Mouse (Mus musculus) frontal cortex, adult (tissue): Measurements from ENCODE around the gene Nme7.

Source experiments
- ATAC-seq: cut with Nextera tagmentation; 2 replicates; pipeline ENCODE4 v1.9.2; 2017; ENCODE audit warnings: mild to moderate bottlenecking, moderate library complexity, mixed read lengths; ENCODE audit not compliant: low TSS enrichment

Gene Nme7

DNA sequence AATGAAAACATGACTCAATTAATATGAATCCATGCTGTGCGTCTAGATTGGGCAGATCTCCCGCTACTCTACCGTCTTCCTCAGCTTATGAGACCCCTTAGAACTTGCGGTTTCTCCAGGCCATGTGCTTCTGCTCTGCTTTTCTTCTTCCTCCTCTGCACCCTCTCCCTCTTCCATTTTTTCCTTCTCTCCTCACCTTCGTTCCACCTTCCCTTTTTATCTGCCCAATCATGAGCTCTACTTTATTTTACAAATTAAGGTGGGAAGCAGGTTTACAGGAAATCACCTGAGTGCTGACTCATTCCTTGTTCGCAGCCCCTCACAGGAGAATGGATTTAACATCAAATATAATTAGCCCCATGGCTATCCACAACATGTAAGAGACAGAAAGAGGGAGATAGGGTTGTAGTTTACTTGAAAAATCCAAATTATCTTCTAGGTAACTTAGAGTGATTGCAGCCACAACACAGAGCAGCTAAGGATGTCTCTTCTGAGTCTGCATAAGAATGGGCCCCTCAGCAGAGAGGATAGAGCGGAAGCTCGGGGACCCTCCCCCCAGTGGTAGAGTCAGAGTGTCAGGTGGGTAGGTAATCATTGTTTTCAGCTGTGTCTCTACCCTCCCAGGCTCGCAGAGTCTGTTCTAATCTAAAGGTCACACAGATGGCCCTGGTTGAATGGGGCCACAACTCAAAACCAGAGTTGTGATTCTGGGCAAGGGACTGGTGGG is 73.0 kb downstream of the Nme7 start:
- no peak for ATAC-seq

DNA sequence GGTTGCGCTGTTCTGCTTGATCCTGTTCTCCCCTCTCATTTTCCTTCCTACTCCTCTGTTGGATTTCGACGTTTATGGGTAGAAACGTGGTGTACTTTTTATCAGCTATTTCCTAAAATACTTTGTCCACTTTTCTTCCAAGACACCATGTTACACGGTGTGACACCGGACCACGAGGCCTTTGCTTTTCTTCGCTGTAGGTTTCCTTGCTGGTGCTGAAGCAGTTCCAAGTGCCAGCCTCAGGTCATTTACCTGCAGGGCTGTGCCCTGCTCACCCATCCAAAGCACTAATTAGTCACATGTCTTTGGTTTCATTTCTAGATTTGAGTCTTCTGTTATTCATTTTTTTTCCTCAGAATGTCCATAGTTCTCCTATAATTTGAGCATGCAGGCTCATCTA is 79.7 kb downstream of the Nme7 start:
- no peak for ATAC-seq

DNA sequence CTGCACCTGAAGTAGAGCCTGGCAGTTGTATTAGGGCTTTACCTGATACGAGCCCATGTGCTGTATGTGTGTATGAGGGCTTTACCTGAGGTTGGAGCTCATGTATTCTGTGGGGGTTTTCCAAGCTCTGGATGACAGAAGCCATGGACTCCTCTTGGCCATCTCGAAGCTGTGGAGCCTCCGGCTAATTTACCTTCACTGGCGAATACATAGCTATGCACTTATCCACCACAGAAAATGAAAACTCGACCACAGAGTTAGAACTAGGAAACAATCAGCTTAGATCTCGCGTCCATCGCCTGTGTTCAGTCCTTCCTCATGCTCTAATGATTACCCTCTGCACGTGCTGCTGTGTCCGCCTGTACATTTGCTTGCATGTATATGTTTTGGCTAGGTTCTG is 80.4 kb downstream of the Nme7 start:
- ATAC-seq = no peak

DNA sequence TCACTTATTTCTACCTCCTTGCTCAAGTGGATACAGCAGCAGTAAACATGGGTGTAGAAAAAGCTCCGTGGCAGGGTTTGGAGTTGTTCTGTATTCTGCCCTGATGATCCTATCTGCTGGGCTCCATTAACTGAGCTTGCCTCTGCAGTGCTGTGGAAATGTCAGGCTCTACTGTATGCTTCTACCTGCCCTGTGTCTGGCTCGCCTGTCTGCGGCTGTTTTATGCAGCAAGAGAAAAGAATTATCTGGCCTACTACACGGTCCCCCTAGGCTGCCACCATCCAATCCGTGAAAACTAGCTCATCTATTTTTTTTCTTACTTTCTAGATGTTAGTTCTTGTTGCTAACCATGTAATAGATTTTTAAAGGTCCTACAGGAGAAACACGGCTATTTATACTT is 81.1 kb downstream of the Nme7 start:
- no peak for ATAC-seq

DNA sequence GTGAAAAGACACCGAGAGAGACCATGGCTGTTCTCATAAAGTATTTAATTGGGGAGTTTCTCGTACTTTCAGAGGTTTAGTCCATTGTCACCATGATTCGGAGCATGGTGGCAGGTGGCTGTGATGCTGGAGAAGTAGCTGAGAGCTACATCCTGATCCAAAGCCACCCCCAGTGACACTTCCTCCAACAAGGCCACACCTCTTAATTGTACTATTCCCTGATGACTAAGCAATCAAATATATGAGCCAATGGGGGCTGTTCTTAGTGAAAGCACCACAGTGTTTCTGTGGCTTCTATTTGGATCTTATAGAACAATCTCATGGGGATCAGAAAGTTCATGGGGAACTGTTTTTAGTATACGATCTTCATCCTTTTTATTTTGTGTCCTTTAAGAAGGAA is 85.8 kb downstream of the Nme7 start:
- ATAC-seq = no peak

DNA sequence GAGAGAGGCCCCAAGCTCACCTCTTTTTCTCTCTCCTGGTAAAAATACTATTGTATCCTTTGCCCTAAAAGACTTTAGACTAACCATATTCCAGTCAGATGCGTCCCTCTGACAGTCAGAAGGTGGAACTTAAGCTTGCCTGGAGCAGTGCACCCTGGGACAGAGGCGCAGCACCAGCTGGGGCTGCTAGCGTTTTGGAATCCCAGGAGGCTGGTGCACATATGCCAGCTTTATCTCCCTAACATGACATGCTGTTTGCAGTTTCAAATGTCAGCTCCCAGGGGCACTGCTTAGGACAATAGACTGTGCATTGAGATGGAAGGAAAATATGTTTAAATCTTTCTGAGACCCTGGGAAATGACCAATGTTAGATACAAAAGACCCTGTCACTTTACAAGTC is 88.3 kb downstream of the Nme7 start:
- ATAC-seq = no peak

DNA sequence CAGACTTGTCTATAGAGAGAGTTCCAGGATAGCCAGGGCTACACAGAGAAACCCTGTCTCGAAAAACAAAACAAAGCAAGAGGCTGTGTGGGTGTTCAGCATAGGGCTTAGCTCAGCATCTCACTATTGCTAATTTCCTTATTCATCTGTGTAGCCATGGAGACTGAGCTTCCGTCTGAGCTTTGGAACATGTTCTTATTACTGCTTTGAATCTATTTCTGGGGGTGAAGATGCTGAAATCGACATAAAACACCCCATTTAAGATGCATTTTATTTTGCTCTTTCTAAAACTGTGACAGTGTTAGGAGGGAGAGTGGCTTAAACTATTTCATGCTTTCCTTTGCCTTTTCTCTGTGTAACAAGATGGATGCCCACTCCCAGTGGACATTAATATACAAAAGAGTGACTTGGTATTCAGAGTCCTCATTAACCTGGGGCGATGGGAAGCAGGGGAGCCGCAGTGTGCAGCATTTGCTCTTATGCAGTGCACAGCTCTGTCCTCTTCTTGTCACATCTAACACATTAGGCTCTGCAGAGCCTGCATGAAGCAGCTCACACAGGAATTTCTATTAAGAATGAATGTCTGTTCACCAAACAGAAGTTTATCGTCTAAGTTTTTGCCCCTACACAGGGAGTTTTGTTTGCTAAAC is 91.3 kb downstream of the Nme7 start:
- peak; percentile 90 for ATAC-seq

DNA sequence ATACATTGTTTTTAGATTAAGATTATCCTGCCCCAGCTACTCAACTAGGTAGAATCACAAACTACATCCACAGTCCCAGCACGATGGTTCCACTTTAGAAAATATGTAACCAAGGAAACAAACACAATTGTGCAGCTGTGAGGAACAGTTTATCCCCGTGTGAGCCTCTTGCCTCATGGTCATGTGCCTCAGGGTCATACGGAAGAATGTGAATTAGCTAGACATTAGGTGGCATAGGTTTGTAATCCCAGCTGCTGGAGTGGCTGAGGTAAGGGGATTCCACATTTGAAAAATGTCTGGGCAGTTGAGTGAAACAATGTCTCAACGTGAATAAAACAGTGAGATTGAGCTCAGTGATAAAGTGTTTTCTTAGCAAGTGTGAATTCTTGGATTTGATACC is 93.8 kb downstream of the Nme7 start:
- no peak for ATAC-seq

DNA sequence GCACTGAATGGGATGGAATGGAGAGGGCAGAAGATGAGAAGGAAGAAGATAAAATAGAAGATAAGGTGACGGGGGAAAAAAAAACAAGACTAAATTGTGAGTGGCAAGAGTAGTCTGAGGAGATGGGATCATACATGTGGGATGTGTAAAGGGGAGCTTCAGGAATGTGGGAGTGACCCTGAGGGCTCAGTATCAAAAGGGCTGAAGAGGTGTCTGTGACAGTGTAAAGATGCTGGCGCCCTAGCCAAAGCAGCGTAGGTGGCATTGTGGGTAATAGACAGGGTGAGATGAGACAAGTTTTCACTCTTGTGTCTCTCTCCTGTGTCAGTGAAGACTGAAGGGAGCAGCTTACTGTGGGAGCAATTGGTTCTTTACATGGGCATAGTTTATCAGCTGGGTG is 95.7 kb downstream of the Nme7 start:
- ATAC-seq = no peak

DNA sequence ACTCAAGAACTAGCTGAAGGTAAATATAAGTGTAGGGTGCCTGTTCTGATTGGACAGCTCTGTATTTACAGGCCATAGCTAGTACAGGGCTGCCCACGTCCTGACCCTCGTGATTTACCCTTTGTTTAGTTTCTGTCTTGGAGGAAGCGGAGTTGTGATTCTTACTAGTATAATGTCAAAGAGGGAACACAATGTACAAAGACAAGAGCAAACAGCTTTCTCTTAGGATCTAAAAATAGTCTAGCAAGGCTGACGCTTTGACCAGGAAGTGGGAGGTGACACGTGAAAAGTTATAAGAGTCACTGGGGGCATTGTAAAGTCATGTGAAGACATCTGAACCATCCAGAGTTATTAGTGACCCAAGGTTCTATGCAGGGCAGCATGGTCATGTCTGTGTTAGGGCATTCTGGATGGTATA is 101.5 kb downstream of the Nme7 start:
- ATAC-seq = no peak

DNA sequence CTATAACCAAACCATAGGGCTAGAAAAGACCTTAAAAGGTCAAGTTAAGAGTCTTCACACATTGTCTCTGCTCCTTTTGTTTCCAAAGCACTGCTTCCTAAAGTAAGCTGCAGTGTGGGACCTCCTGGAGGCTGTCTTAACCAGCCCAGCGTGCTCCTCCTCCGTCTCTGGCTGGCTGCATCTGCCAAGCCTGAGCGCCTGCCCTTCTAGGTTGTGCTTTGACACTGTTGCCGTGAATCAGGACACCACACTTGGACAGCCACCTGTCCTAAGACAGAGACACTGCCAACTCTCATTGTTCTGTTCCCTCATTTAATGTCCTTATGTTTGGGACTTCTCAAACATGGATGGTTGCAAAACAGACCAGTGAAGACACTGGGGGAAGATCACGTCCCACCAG is 102.6 kb downstream of the Nme7 start:
- peak; percentile 45; the same call in 1 of the 2 replicates for ATAC-seq

DNA sequence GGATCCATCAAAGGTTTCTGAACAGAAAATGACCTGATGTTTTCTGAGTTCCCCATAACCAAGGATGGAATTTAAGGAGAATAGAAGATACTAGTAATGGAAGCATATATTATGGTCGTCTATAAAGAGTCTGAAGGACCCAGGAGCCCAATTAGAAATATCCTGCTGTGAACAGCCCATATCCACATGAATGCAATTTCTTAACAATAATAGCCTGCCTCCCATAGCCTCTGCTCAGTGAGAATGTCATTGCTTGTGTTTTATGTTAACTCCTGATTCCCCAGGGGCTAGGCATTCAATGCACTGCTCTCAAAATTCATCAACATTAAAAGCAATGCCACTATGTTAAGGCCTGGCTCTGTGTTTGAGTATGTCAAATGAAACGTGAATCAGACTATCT is 104.7 kb downstream of the Nme7 start:
- ATAC-seq = no peak

DNA sequence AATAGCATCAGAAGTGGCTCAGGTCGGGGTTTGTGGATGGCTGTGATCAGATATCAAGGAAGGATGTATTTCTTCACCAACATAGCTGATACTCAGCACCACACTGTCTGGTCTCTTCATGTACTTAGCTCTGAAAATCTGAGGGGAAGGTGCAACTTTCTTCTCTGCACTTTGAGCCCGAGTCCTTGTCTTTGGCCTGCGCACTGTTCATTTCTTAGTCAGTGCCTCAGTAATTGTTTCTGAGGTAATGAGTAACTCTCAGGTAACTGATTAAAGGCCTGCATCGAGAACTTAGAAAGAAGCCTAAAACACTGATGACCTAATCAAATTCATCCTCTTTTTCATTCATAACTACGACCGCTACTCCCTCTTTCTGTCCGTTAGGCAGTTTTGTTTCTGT is 107.4 kb downstream of the Nme7 start:
- ATAC-seq = no peak

DNA sequence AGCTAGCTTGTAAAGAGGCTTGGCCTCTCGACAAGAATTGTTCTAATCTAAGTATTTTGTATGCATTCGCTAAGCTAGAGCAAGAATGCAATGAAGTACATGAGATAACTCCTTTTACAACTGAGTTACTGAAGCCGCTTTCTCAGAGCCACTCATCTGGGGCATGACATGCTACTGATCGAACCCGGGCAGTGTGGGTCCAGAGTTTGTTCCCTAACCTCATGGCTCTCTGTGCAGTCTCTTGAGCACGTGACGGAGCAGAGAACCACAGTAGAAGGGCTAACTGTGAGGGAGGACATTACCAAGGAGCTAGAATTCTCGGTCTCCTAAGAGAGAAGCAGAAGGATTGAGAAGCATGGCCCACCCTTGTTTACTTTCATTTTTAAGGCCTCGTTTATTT is 109.0 kb downstream of the Nme7 start:
- no peak for ATAC-seq

DNA sequence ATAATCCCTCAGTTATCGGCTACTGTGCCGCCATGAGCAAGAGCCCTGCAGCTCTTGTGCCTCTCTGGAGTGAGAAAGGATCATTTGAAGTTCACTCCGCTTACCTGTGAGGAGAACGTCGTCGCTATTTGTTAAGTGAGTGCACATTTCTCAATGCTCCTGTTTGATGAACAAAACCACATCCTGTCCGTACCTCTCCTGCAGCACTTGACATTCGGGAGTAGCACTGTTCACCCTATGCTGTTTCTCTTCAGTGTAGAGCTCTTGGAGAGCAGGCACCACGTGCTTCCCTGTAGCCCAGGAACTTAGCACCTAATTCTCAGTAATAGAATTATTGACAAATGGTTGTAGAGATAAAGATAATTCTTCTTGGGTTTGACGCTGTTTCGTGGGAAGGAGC is 109.7 kb downstream of the Nme7 start:
- no peak for ATAC-seq

DNA sequence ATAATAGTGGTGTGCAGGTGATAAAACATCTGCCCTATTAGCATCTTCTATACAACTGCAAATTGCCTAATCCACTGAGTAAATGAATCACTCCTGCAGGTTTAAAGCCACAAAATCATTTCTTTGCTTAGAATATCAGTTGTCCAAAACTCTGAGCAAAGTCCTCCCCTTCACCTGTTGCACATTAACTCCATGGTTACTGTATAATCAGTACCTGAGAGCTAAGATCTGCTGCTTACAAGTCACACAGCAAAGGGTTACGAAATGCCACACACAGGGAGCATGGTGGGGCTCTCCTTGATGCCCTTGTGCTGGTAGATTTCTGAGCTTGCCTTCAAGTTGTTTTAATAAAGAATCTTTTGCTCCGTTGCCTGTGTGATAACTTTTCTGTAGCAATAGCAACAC is 111.4 kb downstream of the Nme7 start:
- ATAC-seq = no peak

DNA sequence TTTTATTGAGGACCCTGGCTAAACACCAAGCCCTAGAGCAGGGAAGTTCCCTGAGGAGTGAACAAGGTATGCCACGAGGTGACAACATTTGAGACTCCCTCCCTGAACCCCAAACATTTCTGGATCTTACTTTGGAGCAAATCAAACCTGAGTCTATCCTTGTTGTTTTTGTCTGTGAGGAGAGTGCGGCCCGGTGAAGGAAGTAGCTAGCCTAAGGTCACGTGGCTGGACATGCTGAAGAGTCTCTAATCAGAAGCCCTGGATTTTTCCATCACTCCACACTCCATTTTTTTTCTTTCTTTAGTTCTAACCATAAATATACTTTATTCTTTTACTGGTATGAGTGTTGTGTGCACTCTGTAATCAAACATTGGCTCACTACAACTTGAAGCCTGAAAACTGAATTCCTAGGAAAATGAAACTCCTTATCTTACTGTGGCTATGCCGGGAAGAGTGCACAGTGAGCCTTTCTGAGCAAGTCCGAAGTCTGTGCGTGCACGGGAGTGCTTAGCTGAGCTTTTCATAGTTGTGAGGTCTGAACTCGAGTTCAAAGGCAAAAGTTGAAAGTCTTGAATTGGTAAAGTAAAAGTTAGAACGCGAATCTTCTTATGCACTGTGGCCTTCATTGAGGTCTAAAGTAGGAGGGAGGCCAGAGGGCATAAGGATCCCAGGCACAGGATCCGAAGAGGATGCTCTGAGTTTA is 112.9 kb downstream of the Nme7 start:
- ATAC-seq = no peak

DNA sequence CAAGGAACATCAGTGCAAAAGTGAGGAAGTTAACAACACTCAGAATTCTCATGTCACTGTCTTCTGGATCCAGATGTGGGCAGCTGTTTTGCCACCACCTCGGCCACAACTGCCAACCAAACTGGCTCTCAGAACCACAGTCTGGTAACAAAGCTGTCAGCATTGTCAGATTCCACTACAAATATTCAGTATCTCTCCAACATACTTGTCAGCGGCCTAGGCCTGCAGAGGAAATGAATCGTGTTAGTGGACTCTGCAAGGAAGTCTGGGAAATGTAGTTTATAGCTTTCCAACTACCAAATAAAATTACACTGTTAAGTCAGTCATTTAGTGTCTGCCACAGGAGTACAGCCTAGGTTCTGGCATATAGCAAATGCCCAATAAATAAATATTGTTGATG is 113.7 kb downstream of the Nme7 start:
- ATAC-seq = no peak

DNA sequence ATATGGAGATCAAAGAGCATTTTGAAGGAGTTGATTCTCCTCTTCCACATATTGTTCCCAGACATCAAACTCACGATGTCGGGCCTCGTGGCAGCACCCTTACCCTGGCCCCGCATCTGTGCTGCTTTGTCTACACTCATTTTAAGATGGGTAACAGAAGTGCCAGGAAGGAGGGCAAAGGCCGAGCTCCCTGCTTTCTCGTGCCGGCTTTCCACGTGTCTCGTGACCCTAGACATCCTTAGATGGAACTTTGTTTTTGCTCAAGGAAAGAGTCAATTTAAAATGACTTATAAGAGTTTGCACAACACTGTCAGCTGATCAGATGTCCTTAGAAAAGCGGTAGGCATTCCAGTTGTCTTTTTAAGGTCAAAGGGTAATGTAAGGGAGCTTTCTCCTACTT is 114.4 kb downstream of the Nme7 start:
- no peak for ATAC-seq

DNA sequence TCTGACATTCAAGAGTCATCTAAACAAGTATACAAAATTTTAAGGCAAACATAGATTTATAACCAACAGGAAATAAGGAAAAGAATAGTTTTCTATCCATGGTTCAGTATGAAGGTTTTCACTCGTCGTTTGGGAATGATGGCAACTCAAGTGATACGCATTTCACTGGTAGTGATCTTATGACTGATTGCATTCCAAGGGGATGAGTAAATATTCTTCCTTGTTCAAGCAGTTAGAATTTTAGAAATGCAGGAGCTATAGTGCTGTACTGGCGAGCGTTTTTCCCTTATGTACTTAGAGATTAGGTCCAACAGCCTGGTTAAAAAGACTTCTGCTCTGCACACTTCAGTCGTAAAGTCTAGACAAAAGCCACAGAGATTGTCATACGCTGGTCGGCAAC is 115.5 kb downstream of the Nme7 start:
- ATAC-seq = no peak

DNA sequence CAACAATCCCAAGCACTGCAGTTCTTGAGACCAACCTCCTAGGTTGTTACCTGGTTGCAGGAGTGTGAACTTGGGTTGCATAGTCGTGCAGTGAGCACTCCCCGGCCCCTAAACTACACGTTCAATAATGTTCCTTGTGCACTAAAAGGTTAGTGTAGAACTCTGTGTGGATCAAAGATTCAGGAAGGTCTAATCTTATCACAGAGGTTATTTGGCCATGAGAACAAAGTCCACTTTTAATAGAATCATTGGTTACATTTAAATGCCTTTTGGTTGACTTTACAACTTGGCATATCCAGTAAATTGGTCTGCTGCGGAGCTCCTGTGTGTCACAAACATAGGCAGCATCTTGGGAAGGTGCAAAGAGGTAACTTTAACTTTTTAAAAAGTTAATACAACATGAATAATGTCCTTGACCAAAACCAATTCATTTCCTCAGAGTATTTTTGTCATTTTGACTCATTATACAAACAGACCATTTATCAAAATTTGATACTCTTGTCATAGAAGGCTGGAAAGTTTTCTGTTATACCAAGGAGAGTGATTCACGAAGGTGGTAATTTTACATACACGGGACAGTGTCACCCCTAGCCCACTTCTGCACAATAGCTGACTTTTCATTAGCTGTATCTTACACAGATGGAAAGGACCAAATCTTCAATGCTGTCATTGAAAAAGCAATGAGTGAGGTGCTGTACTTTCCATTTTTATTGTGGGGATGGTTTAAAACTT is 116.9 kb downstream of the Nme7 start:
- no peak for ATAC-seq

DNA sequence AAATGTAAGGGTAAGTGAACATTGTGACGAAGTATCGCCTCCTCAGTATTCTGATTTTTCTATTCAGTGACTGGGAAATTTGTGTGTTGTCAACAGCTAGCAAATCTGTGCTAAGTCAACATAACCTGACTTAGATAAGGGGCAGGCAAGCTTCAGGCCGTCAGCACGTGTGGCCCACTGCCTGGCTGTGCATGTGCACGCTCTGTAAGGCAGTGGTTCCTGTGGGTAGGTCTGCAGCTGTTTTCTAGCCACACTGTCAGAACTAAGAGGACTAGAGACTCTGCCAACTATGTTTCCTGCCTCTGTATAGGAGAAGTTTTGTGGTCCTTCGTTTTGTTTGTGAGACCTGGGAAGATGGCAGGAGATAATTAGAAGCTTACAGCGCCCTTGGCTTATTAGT is 122.3 kb downstream of the Nme7 start:
- no peak for ATAC-seq

DNA sequence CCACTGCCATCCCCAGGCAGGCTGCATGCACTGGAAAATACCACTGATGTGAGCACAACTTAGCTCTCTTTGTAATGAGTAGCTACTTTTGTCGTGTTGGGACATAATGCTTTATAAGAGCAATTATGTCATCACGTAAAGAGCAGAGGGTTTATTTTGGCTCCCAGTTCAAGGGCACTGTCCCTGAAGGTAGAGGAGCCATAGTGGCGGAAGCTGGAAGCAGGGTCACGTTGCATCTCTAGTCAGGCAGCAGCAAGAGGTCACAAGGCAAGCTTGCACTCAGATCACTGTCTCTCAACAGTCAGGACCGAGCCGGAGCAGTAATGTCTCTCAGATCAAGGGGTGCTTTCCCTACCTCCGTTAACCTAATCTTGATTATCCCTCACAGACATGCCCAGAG is 123.9 kb downstream of the Nme7 start:
- ATAC-seq = no peak
